Mouse (Mus musculus): ENCODE data around the gene A230072I06Rik. TPM values are rescaled to one million over a fixed set of nuclear protein-coding genes. Genes with fewer than 3 reads are reported as not detected.

A230072I06Rik gene
- polyA plus RNA-seq, 1 experiment from 2014 or later: not detected

DNA sequence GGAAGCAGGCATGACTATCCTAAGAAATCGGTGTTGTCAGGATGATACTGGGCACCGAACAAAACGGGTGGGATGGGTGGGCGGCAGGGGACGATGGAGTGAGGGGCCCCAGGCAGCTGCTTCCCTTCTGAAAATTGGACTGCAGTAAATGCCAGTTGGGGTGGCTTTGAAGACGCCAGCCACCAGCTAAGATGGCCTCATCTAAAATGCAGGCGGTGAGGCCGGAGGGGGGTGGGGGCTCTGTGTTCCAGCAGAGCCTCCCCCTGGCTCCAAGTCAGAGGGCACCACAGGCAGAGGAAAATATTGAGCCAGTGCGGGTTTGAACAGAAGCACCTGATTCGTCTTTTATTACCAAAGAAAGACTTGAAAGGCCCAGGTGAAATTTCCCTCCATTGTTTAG is 45.9 kb downstream of the A230072I06Rik start:
- ChIA-PET POLR2A (no interaction called here), CTCF (no interaction called here)
- no peak for TF ChIP-seq CTCF (IDR thresholded peaks at IDR 0.05)
- H3K27me3 ChIP-seq: peaks cover 37% of the 10 kb centered on the region
- ATAC-seq (no peak), DNase-seq (ENCODE audit: low read depth, low spot score) (no peak)
- in situ Hi-C loops (cut with MboI; ENCODE audit: low pct_unique_long_range_greater_than_20kb): no loop called here

DNA sequence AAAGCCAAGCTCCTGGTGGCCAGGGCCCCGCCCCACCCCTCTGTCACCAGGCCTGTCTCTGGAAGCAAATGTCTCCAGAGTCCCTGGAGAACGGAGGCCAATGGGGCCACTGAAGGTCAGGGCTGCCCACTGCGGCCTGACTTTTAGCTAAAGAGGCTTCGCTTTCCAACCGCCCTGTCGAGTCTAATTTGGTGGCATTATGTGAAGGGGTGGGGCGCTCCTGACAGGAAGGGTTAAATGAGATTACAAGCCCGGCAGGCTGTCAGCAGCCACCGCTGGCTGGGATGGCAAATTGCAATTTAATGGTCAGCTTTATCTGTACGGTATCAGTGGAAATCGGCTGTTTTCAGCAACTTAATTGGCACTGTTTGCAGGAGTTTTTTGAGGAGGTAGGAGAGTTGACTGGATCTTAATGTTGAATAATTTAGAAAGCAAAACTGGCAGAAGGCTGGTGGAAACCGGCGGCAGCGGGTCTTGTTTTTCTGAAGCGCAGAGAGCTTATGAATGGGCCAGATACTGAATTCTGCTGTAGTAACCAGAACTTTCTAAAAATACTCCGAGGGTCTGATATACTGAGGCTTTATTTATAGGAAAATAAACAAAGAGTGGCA is 46.5 kb downstream of the A230072I06Rik start:
- DNase-seq (ENCODE audit: low read depth, low spot score) (no peak), ATAC-seq (no peak)
- no peak for TF ChIP-seq CTCF (IDR thresholded peaks at IDR 0.05)
- H3K27me3 ChIP-seq: peaks cover 41% of the 10 kb centered on the region
- CTCF ChIA-PET: no interaction called here
- in situ Hi-C loops (cut with MboI; ENCODE audit: low pct_unique_long_range_greater_than_20kb): no loop called here
- POLR2A ChIA-PET: no interaction called here

DNA sequence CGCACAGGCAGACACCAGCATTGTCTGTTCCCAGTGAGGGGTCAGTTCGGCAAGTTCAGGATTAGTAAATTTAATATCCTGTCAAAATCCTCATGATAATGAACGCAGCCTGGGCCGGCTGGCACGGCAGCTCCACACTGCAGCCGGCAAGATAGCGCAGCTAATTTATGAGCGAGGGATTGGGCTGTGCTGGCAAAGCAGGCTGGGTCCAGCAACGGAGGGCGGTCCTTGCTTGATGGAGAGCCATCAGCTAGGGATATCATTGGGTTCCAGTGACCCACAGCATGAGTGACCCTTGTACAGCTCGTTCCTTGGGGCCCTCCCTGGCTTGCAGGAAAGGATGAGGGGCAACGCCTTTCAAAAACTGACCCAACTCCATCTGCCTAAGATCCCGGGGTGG is 48.6 kb downstream of the A230072I06Rik start:
- ChIA-PET CTCF (no interaction called here), POLR2A (no interaction called here)
- ATAC-seq (no peak), DNase-seq (ENCODE audit: low read depth, low spot score) (no peak)
- no peak for TF ChIP-seq CTCF (IDR thresholded peaks at IDR 0.05)
- peaks cover 46% of the 10 kb centered on the region for H3K27me3 ChIP-seq
- in situ Hi-C loops (cut with MboI; ENCODE audit: low pct_unique_long_range_greater_than_20kb): no loop called here

DNA sequence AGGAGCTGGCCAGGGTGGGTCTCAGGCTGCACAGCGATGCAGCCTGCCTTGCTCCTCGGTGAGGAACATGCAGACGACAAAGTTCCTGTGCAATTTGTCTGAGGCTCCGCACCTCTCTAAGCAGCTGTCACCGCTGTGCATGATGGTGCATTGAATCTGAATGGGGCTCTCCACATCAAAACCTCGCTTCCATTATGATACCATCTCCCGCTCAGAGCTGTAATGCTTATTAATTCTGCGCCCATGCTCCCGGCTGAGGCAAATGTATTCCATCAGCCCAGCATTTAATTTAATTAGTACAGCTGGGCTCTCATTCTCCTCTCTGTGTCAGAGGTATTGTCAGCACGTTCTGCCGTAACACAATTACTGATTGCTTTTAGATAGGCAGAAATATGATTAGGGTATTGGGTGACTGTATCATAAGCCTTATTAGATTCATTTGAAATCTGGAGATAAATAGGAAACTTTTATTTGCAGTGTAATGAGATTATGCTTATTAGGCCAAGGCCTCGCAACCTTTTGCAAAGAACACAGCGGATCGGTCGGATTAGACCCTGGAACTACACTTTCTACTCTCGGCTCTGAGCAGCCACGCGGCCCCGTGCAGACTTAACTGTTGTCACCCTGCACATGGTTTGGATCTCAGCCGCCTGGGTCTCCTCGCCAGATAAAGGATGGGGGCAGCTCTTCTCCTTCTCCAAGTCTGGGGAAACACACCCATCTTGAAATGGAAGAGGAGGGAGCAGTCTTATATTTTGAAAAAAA is 49.3 kb downstream of the A230072I06Rik start:
- peaks cover 43% of the 10 kb centered on the region for H3K27me3 ChIP-seq
- POLR2A ChIA-PET: no interaction called here
- TF ChIP-seq CTCF (IDR thresholded peaks at IDR 0.05): no peak

DNA sequence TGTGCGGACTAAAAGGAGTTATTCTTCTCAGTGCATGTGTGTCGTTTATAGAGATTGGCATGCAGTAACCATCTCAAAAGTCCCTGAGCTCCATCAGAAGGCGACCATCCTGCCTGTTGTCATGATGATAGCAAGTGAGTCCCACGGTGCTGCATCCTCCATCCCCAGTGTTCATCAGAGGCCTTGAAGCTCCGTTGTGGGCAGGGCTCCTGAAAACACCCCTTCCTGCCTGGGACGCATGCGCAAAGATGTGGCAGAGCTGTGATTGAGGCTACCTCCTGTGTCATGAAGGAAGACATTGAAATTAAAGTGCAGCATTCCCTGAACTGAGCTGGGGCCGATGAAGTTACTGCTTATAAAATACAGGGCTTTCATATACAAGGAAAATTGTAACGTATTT is 49.9 kb downstream of the A230072I06Rik start:
- ChIA-PET CTCF (no interaction called here), POLR2A (no interaction called here)
- ATAC-seq: no peak
- H3K27me3 ChIP-seq: peaks cover 43% of the 10 kb centered on the region
- DNase-seq (ENCODE audit: low read depth, low spot score): no peak
- TF ChIP-seq CTCF (IDR thresholded peaks at IDR 0.05): no peak
- in situ Hi-C loops (cut with MboI; ENCODE audit: low pct_unique_long_range_greater_than_20kb): no loop called here

More for the DNA sequence above, 49.3 kb downstream of the A230072I06Rik start:
- in situ Hi-C loops (cut with MboI; ENCODE audit: low pct_unique_long_range_greater_than_20kb): no loop called here
- DNase-seq (ENCODE audit: low read depth, low spot score) (no peak), ATAC-seq (no peak)
- CTCF ChIA-PET: no interaction called here

DNA sequence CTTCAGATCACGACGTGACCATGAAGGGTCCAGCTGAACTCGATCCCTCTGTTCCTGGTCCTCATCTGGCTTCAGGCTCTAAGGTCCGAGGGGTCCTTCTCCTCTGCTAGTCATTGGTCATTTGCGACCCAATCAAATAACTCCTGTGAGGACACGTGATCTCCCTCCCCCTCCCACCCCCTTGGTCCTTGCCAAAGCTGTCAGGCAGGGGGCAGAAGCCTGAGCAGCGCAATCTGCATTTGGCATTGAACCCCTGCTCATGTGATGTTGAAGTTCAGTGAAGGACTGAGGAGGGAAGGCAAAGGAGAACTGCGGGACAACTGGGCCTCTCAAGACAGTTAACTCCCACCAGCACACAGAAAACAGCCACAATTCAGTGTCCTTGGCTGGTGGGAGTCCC is 51.4 kb downstream of the A230072I06Rik start:
- DNase-seq (ENCODE audit: low read depth, low spot score): no peak
- ChIA-PET CTCF (no interaction called here), POLR2A (no interaction called here)
- no peak for TF ChIP-seq CTCF (IDR thresholded peaks at IDR 0.05)
- peaks cover 40% of the 10 kb centered on the region for H3K27me3 ChIP-seq
- no peak for ATAC-seq
- in situ Hi-C loops (cut with MboI; ENCODE audit: low pct_unique_long_range_greater_than_20kb): no loop called here

Other genes with a start within 250 kb of the A230072I06Rik start
- gene Sox1, start 116.5 kb downstream of the A230072I06Rik start, polyA plus RNA-seq (2021): not detected

All from Patski (cell line).